Mouse (Mus musculus) spleen, adult 2 months (tissue): ENCODE data around the gene Ick. TPM values are rescaled to one million over a fixed set of nuclear protein-coding genes. Genes with fewer than 3 reads are reported as not detected.
A peak's percentile ranks its signal among the peaks of the same experiment; 100 is the strongest.

Source experiments
- DNase-seq, 2 experiments: peaks; one replicate each; pipeline versions ENCODE4 v3.0.0 to v3.0.0-alpha.2; 2012 to 2021; ENCODE audit warnings: low spot score in 2 of 2, low read depth in 1 of 2
- H3K27ac ChIP-seq: fragments of 200-500 bp; 2 replicates; pipeline ENCODE4 v1.5.1; 2012; ENCODE audit warnings: low read length, inconsistent platforms; ENCODE audit not compliant: insufficient read depth
- H3K27me3 ChIP-seq: fragments of 200-500 bp; 2 replicates; pipeline ENCODE4 v1.6.1; 2012; ENCODE audit warnings: mild to moderate bottlenecking, moderate library complexity, low read length, inconsistent platforms; ENCODE audit not compliant: control insufficient read depth, insufficient read depth
- H3K36me3 ChIP-seq: fragments of 200-500 bp; 2 replicates; pipeline ENCODE4 v1.6.1; 2012; ENCODE audit warnings: mild to moderate bottlenecking, low read length, inconsistent platforms; ENCODE audit not compliant: control insufficient read depth, insufficient read depth
- H3K4me1 ChIP-seq: fragments of 200-500 bp; 2 replicates; pipeline ENCODE4 v1.6.1; 2011; ENCODE audit warnings: inconsistent platforms; ENCODE audit not compliant: control insufficient read depth, insufficient read depth, insufficient read length
- H3K4me3 ChIP-seq: fragments of 200-500 bp; 2 replicates; pipeline ENCODE4 v1.5.1; 2011; ENCODE audit warnings: mild to moderate bottlenecking, inconsistent platforms; ENCODE audit not compliant: insufficient read depth, insufficient read length; ENCODE audit errors: extremely low read depth
- CTCF ChIP-seq: fragments of 200-500 bp; IDR thresholded peaks from 2 replicates; pipeline ENCODE4 v1.5.1; 2011; ENCODE audit warnings: mild to moderate bottlenecking, inconsistent platforms; ENCODE audit not compliant: insufficient read depth, insufficient read length, insufficient replicate concordance; ENCODE audit errors: extremely low read depth
- POLR2A ChIP-seq: fragments of 200-500 bp; IDR thresholded peaks from 2 replicates; pipeline ENCODE4 v1.6.1; 2011; ENCODE audit warnings: low read depth, low read length, inconsistent platforms
- WGBS: fragments of 180-500 bp; shearing (Covaris S2); methylation state at CpG from one replicate; pipeline ENCODE4 v1.1.7; 2018; 5-methylcytosine and 5-hydroxymethylcytosine counted together
- polyA plus RNA-seq: library from polyadenylated mRNA; depleted of rRNA; stranded (reverse); fragments of >200 nt; gene quantifications from 2 replicates; pipeline ENCODE4 v1.2.3, GENCODE M21; 2012

The Ick gene
- polyA plus RNA-seq, 1 experiment: 3.0 TPM

DNA sequence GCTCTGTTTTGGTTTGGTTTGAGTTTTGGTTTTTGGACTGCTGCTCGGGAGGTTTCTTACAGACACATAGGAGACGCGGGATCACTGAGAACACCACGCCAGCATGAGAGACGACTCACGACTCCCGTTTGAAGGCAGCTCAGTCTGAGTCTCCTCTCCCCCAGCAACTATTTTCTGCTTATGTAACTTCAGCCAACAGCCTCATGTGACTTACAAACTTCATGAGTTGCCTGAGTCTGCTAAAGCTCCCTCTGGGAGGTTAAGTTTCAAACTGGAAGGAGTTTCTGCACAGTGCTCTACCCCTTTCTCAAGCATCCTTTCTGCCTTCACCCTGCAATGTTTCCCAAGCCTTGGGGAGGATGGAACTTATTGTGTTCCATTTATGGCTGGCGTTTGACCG, 76.7 kb downstream of the Ick start:
- Histone ChIP-seq H3K36me3 (no peaks in the 10 kb centered on the region), H3K4me1 (no peaks in the 10 kb centered on the region), H3K27me3 (no peaks in the 10 kb centered on the region), H3K4me3 (no peak overlapping the region), H3K27ac (no peak overlapping the region)
- WGBS: 86% methylated on average over 9 of the region's 9 CpGs
- TF ChIP-seq POLR2A (no peak), CTCF (no peak)
- no peak for DNase-seq

- Histone ChIP-seq H3K4me1 (no peaks in the 10 kb centered on the region), H3K27me3 (no peaks in the 10 kb centered on the region), H3K36me3 (no peaks in the 10 kb centered on the region), H3K4me3 (no peak overlapping the region), H3K27ac (no peak overlapping the region)
- WGBS: 83% methylated on average over 8 of the region's 8 CpGs
- TF ChIP-seq CTCF (no peak), POLR2A (no peak)
- DNase-seq: no peak
Observed at GRCm38 (mm10) chr9:78188910-78189309, 79.9 kb downstream of the Ick start.

- no peak for TF ChIP-seq POLR2A
- no peak for TF ChIP-seq CTCF
- no peaks in the 10 kb centered on the region for H3K4me1 ChIP-seq
- 26% methylated on average over 19 of the region's 19 CpGs for WGBS
- no peaks in the 10 kb centered on the region for H3K27me3 ChIP-seq
- no peak for DNase-seq
- no peaks in the 10 kb centered on the region for H3K36me3 ChIP-seq
- H3K4me3 ChIP-seq: no peak overlapping the region
- no peak overlapping the region for H3K27ac ChIP-seq
Observed at GRCm38 (mm10) chr9:78190651-78191634, 82.0 kb downstream of the Ick start.

DNA sequence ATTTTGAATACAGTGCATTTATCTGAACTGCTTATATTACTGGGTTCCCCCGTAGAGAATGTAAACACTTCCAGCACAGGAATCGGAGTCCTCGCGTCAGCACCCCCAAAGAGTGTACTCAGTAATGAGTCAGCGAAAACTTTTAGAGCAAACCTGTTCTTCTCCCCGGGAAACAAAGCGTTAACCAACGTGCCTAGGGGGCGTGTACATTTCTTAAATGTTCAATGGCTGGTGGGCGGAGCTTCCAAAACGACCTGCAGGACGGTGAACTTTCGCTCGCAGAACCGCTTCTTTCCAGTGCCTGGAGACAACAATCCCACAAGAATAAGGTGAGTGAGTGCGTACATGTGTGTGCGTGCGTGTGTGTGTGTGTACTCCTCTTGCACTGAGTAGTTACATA, 82.7 kb downstream of the Ick start:
- Histone ChIP-seq H3K36me3 (no peaks in the 10 kb centered on the region), H3K27ac (no peak overlapping the region), H3K4me3 (peak overlapping the region; percentile 54), H3K4me1 (no peaks in the 10 kb centered on the region), H3K27me3 (no peaks in the 10 kb centered on the region)
- under 1% methylated on average over 18 of the region's 18 CpGs for WGBS
- peak; percentile 18 to 37 for DNase-seq
- TF ChIP-seq CTCF (no peak), POLR2A (no peak)

DNA sequence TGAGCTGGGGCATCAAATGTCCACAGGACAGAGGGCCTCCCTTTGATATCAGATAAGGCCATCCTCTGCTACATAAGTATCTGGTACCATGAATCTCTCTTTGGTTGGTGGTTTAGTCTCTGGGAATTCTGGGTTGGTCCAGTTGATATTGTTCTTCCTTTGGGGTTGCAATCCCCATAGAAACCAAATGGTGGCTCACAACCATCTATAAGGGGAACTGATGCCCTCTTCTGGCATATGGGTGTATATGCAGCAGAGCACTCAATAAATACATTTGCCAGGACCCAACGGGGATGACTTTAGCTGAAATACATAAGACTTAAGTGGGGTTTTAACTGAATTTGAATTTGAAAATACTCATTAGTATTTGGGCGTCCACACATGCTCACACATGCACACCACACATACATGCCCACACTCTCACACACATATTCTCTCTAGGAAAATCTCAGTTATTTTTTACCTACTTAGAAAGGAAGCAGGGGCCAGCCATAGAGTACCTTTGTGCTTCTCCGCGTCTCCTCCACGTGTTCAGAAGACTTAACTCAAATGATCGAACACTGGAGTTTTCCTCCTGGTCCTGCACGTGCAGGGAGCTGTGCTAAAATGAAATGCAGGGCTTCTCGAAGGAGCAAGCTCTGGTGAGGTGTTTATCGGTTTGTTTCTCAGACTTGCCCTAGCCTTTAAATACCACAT, 85.1 kb downstream of the Ick start:
- Histone ChIP-seq H3K27ac (no peak overlapping the region), H3K4me3 (no peak overlapping the region), H3K27me3 (no peaks in the 10 kb centered on the region), H3K36me3 (no peaks in the 10 kb centered on the region), H3K4me1 (no peaks in the 10 kb centered on the region)
- DNase-seq: peak; percentile 43 to 57
- TF ChIP-seq POLR2A (no peak), CTCF (peak; percentile 4; the same call in 1 of the 2 replicates)
- 37% methylated on average over 9 of the region's 9 CpGs for WGBS

DNA sequence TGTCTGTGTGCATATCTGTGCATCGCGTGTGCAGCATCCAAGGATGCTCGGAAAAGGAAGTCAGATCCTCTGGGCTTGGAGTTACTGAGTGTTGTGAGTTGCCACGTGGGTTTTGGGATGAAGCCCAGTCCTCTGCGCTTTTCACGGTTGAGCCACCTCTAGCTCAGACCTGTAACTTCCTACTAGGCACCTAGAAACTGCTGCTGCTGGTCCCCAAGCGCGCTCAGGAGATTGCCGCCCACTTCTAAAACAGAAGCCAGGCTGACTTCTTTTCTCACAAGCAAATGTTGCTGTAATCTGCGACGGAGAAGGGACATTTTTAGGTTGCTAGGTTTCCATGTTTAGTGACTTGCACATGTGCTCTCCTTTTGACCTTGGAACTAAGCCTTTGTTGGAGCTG, 86.0 kb downstream of the Ick start:
- WGBS: 92% methylated on average over 11 of the region's 11 CpGs

More for the DNA sequence above, 86.0 kb downstream of the Ick start:
- TF ChIP-seq CTCF (no peak), POLR2A (no peak)
- no peaks in the 10 kb centered on the region for H3K4me1 ChIP-seq
- no peaks in the 10 kb centered on the region for H3K27me3 ChIP-seq
- DNase-seq: no peak
- H3K4me3 ChIP-seq: no peak overlapping the region
- H3K36me3 ChIP-seq: no peaks in the 10 kb centered on the region
- H3K27ac ChIP-seq: no peak overlapping the region
